Comparison of ENCODE assay signal across 25 mouse cellular contexts in the genomic region with DNA sequence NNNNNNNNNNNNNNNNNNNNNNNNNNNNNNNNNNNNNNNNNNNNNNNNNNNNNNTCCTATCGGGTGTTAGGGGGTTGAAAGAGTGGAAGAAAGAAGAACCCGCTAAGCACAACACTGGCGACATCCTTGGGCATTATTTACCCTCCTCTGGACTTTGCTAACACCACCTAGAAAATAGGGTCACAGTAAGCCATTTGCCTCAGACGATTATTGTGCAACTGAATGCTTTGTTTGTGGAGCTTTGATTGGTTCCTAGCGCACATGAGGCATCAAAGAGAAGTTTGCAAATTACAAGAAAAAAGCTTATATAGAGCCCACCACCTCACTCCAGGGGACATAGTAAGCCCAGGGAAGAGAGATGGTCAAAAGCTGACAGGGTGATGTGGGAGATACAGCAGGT. TPM values are rescaled to one million over a fixed set of nuclear protein-coding genes. Genes with fewer than 3 reads are reported as not detected.
"Had no signal": no experiment of that assay in that cellular context is flagged by ENCODE, and none has a peak within 500 bp of the region (broad histone marks: within the 10 kb centered on the region; RNA-seq: fewer than 3 reads in every experiment).

No protein-coding gene starts in this region.

- H3K27ac ChIP-seq: kidney, postnatal 0 days; left cerebral cortex, adult 2 months; lung, embryonic 15.5 days; neural tube, embryonic 12.5 days; neural tube, embryonic 15.5 days; stomach, postnatal 0 days had no signal

- ATAC-seq: inflammation-experienced regulatory T-cells, adult 6 months; intestine, embryonic 16.5 days had no signal

- H3K4me2 ChIP-seq: lung, embryonic 15.5 days; midbrain, embryonic 11.5 days; neural tube, embryonic 12.5 days; neural tube, embryonic 15.5 days had no signal

- H3K9me3 ChIP-seq: lung, embryonic 15.5 days; neural tube, embryonic 12.5 days; neural tube, embryonic 15.5 days had no signal

- H3K4me1 ChIP-seq: lung, embryonic 15.5 days; neural tube, embryonic 12.5 days; neural tube, embryonic 15.5 days had no signal

- H3K4me3 ChIP-seq: left cerebral cortex, adult 2 months; lung, embryonic 15.5 days; neural tube, embryonic 12.5 days; neural tube, embryonic 15.5 days had no signal

- H3K27me3 ChIP-seq: lung, embryonic 15.5 days; neural tube, embryonic 12.5 days; neural tube, embryonic 15.5 days had no signal

- H3K9ac ChIP-seq: lung, embryonic 15.5 days; neural tube, embryonic 12.5 days; neural tube, embryonic 15.5 days had no signal

- DNase-seq: kidney, adult 18-20 months; kidney, postnatal 36 days; layer of hippocampus, postnatal 36 days; lung, adult 18-20 months; lung, postnatal 10 days; lung, postnatal 36 days; midbrain, embryonic 14.5 days; right cerebral cortex, adult 18-20 months; right cerebral cortex, postnatal 14 days; right cerebral cortex, postnatal 4 days; thymus, adult 2 months; thymus, postnatal 14 days had no signal

- H3K36me3 ChIP-seq: lung, embryonic 15.5 days had no signal

RNA-seq across cellular contexts. Expression of a gene that starts 23.4 kb away (rescaled TPM):
- total RNA-seq: megakaryocyte progenitor cell, adult 5-6 weeks had no signal
- polyA plus RNA-seq: inflammation-experienced regulatory T-cells, adult 6 months; intestine, embryonic 16.5 days; kidney, embryonic 14.5 days; kidney, postnatal 0 days; limb, embryonic 11.5 days; lung, embryonic 15.5 days; midbrain, embryonic 11.5 days; midbrain, embryonic 14.5 days; neural tube, embryonic 12.5 days; neural tube, embryonic 15.5 days; stomach, embryonic 14.5 days; stomach, postnatal 0 days; thymus, adult 2 months had no signal
